Mouse (Mus musculus) MEL (cell line): ENCODE data around the gene Anapc15-ps.

Experiments
- CHD1 ChIP-seq: IDR thresholded peaks from 2 replicates; pipeline ENCODE4 v1.6.1; 2012; ENCODE audit warnings: low read depth, mild to moderate bottlenecking, inconsistent platforms, low read length, improper control_type of control experiment
- CHD2 ChIP-seq: IDR thresholded peaks from 2 replicates; pipeline ENCODE4 v1.6.1; 2011; ENCODE audit warnings: low read length, improper control_type of control experiment
- CTCF ChIP-seq, 3 experiments: IDR thresholded peaks in 2 of 3; conservative IDR thresholded peaks in 1 of 3; 2 replicates each; pipeline ENCODE4 v1.5.1; 2011 to 2012; ENCODE audit warnings: low read length in 3 of 3, low read depth in 2 of 3, mild to moderate bottlenecking in 2 of 3, improper control_type of control experiment in 1 of 3, inconsistent platforms in 1 of 3, mixed read lengths in 1 of 3, moderate library complexity in 1 of 3; ENCODE audit not compliant: control insufficient read depth in 1 of 3, insufficient read depth in 1 of 3, poor library complexity in 1 of 3, severe bottlenecking in 1 of 3
- MAFK ChIP-seq: IDR thresholded peaks from 2 replicates; pipeline ENCODE4 v1.6.1; 2011; ENCODE audit warnings: low read depth, mild to moderate bottlenecking, low read length, improper control_type of control experiment, borderline replicate concordance
- MXI1 ChIP-seq: IDR thresholded peaks from 2 replicates; pipeline ENCODE4 v1.6.1; 2011; ENCODE audit warnings: mild to moderate bottlenecking, low read depth, low read length, improper control_type of control experiment
- POLR2A ChIP-seq, 2 experiments: IDR thresholded peaks; 2 replicates each; pipeline ENCODE4 v1.6.1; 2011 to 2012; ENCODE audit warnings: low read length in 2 of 2, mild to moderate bottlenecking in 2 of 2, control low read depth in 1 of 2, improper control_type of control experiment in 1 of 2, low read depth in 1 of 2, moderate library complexity in 1 of 2; ENCODE audit not compliant: control insufficient read depth in 1 of 2, insufficient read depth in 1 of 2, poor library complexity in 1 of 2
- TAL1 ChIP-seq: IDR thresholded peaks from 2 replicates; pipeline ENCODE4 v1.6.1; 2012; ENCODE audit warnings: mild to moderate bottlenecking, inconsistent platforms, low read length, moderate library complexity, mixed read lengths
- UBTF ChIP-seq: IDR thresholded peaks from 2 replicates; pipeline ENCODE4 v1.6.1; 2012; ENCODE audit warnings: low read depth, mild to moderate bottlenecking, inconsistent platforms, low read length, improper control_type of control experiment, moderate library complexity, borderline replicate concordance; ENCODE audit not compliant: insufficient read depth
- USF2 ChIP-seq, 2 experiments: IDR thresholded peaks; 2 replicates each; pipeline ENCODE4 v1.6.1; 2011 to 2012; ENCODE audit warnings: improper control_type of control experiment in 2 of 2, low read length in 2 of 2, borderline replicate concordance in 1 of 2, inconsistent platforms in 1 of 2, low read depth in 1 of 2, mild to moderate bottlenecking in 1 of 2; ENCODE audit not compliant: insufficient read depth in 1 of 2
- ZMIZ1 ChIP-seq: IDR thresholded peaks from 2 replicates; pipeline ENCODE4 v1.6.1; 2012; ENCODE audit warnings: low read depth, mild to moderate bottlenecking, inconsistent platforms, low read length, improper control_type of control experiment, moderate library complexity
- ZNF384 ChIP-seq: IDR thresholded peaks from 2 replicates; pipeline ENCODE4 v1.6.1; 2012; ENCODE audit warnings: low read depth, mild to moderate bottlenecking, inconsistent platforms, low read length, improper control_type of control experiment

DNA sequence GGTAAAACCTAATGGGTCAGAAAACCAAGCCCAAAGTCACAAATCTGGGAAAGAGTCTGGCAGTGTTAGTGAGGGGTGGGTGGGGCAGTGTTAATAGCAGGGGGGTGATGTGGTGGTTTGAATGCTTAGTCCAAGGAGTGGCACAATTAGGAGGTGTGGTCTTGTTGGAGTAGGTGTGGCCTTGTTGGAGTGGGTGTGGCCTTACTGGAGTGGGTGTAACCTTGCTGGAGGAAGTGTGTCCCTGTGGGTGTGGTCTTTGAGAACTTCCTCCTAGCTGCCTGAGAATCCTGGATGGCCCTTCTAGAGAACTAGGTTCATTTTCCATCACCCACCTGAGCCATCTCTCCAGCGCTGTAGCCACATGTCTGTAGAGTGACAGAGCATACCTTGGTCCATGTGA, 16.6 kb upstream of the Anapc15-ps start:
- TF ChIP-seq MXI1 (no peak), CTCF (IDR thresholded peaks at IDR 0.05 in 2 of 3, conservative IDR thresholded peaks at IDR 0.05 in 1 of 3; ENCODE audit: control insufficient read depth in 1 of 3, insufficient read depth in 1 of 3, low read depth in 2 of 3, low read length in 3 of 3, poor library complexity in 1 of 3, severe bottlenecking in 1 of 3) (no peak), TAL1 (no peak), UBTF (no peak), ZNF384 (no peak), POLR2A (IDR thresholded peaks at IDR 0.05; ENCODE audit: control insufficient read depth in 1 of 2, insufficient read depth in 1 of 2, low read depth in 1 of 2, low read length in 2 of 2, poor library complexity in 1 of 2) (no peak), CHD1 (no peak), USF2 (IDR thresholded peaks at IDR 0.05; ENCODE audit: borderline replicate concordance in 1 of 2, insufficient read depth in 1 of 2, low read depth in 1 of 2, low read length in 2 of 2) (no peak), MAFK (no peak), ZMIZ1 (no peak), CHD2 (no peak)
